Mouse (Mus musculus) thymus, postnatal 14 days (tissue): ENCODE results near the gene Usp12.

Source experiments
- DNase-seq: peaks from one replicate; pipeline ENCODE4 v3.0.0; 2021

Usp12 gene

GRCm38 (mm10) chr5:146691745-146692144, 103.1 kb downstream of the Usp12 start:
- peak; percentile 15 for DNase-seq

- DNase-seq: no peak
Observed at GRCm38 (mm10) chr5:146687541-146688313, 107.1 kb downstream of the Usp12 start.

GRCm38 (mm10) chr5:146686954-146687353, 107.9 kb downstream of the Usp12 start:
- no peak for DNase-seq
